Mouse (Mus musculus) frontal cortex, postnatal 25 days (tissue): ENCODE results near the gene Duoxa1.
"Not testable (repeated sequence)": the region's sequence is repeated elsewhere in the genome, so short reads cannot be mapped to it uniquely, and the experiment has no call there.

ENCODE experiments used
- DNase-seq, 2 experiments: peaks; one replicate each; pipeline ENCODE4 v3.0.0; 2022; ENCODE audit warnings: low spot score in 2 of 2

Duoxa1 gene

GRCm38 (mm10) chr2:122332222-122332621 is 18.7 kb upstream of the Duoxa1 start:
- no peak for DNase-seq

GRCm38 (mm10) chr2:122330317-122330716 is 16.8 kb upstream of the Duoxa1 start:
- not testable (repeated sequence) for DNase-seq

DNA sequence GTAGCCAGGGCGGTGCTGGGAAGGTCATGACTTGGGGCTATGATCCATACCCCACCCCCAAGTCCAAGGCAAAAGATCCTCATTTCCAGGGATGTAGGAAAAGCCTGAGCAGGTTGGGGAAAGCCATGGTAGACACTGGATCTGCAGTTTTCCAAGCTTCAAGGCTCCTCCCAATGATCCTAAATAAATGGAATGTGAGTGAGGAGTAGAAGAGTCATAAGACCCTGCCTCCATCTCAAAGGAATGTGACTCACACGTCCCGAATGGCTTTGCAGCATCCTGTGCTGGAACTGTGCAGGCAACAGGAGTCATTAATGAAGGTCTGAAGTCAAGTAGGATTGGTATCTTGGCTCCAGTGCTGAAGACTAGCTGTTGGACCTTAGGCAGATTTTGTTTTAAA is 14.5 kb upstream of the Duoxa1 start:
- no peak for DNase-seq

DNA sequence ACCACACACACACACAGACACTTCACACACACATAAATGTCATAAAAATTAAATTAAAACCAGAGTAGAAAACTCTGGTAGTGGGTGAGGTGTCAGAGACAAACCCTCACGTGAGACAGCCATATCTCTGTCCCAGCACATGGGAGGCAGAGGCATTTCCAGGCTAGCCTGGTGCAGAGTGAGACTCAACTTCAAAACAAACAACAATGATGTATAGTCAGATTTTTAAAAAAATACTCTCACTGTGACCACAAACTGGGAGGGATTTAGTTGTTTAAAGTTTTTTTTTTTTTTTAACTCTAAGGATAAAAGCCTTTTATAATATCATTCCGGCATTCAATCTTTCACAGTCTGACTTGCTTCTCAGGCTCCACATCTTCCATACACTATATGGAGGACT is 11.8 kb upstream of the Duoxa1 start:
- DNase-seq: no peak

GRCm38 (mm10) chr2:122324586-122324985 is 11.1 kb upstream of the Duoxa1 start:
- no peak for DNase-seq

DNA sequence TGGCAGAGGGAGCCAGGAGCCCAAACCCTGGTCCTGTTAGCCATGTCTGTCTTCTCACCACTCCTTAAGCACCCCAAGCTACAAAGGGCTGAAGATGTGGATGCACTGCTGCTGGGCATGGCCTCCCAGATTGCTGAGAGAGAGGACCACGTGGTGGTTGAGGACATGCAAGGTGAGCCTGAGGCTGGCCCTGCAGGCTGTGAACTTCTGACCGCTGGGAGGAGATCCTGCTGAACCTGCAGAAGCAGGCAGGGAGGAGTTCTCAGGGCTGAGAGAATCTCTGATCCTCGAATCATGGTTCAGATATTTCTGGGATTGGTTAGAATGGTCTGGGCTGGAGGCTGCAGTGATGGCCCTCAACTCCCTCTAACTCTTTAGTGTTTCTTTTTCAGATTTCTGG is 10.4 kb upstream of the Duoxa1 start:
- no peak for DNase-seq

DNA sequence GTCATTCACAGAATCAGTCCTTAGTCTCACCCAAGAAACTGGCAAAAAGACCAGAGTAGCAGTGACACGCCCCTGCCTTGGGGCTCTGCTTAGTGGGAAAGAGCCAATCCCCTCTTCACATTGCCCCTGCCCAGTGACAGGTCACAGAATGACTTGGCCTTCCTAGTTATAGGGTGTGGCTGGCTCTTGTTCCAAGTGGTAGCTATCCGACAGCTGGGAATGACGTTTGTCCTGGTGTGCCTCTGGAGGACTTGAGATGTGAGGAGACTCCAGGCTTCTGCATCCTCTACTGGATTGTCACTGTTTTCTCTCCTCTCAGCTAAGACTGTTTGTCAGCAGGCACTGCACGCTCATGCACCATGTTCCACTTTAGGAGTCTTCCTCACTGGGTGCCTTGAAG is 3.9 kb upstream of the Duoxa1 start:
- no peak for DNase-seq

DNA sequence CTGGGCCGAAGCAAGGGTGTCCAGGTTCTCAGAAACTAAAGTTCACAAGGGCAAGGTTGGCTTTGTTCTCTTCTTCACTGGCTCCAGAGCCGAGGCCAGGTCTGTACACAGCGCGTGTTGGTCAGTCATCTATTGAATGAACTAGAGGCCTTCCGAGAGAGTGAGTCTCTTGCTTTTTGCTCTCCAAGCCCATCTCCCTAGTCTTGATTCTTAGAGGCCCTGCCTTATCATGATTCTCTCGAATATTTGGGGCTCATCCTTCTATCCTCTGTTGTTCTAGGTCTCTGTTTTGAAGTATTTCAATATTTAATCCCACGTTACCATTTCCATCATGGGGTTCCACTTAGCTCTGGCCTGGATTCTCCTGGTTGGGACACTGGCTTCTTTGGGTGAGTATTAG is 1.8 kb upstream of the Duoxa1 start, which contains the start of gene Duox1:
Duox1 (plus strand) TSS at position 301 of the 400 bp plus-strand sequence.
- no peak for DNase-seq

DNA sequence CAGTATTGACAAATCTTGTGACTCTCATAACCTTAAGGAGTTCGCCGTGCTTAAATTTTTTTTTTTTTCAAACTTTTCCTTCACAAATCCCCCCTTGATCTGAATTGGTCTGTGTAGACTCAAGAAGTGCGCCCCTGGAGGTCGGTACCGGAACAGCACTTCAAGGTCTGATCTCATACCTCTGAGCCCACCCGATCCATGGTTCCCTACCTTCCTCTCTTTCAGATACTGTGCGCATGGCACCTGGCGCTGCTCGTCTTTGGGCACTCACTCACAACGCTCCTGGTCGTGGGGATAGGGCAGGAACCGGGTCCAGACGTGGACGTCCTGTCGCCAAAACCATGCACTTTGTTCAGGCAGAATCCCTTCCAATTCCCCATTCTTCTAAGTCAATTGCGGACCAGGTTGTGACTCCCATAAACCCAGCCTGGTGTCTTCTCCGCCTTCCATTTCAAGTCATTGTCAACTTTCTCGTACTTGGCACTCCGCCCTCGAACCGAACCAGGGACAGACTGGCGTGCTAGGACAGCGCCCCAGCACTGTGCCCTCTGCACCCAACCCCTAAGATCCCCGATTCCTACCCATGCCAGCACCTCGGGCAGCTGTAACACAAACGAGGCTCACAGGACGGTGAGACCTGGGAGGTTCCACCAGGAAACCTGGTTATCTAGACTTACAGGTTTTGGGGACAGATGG is 660 bp downstream of the Duoxa1 start:
- DNase-seq: peak; percentile 33 to 35

DNA sequence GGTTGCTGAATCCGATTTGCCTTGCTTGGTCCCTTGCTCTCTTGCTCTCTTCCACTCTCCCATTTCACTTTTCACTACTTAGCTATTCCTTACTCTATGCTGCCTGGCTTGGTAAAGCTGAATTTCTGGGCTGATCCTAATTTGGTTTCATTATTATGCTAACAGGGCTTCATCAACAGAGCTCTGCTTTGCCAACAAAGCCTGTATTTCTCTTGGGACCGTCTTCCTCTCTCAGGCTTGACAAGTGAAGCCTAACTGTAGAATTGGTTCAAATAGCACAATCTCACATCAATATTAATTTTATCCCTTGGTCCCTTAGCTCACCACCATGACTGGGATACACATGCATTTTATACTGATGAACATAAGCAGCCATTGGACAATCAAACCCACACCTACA is 2.0 kb downstream of the Duoxa1 start:
- DNase-seq: no peak

DNA sequence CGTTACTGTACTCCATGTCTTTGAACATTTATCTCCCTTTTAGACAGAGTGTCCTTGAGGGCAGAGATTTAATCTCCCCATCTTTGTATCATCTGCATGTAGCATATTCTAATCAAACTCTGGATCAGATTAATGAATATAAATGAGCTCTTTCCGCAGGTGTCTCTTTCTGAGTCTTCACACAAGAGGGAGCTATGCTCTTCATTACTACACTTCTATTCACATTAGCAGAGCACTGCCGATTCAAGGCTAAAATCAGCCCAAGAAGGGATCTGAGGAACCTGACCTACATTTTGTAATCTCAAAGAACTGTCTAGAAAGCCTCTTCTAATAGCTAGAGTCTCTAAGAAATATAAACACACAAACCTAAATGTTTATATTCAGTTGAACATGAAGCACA is 3.9 kb downstream of the Duoxa1 start:
- DNase-seq: no peak

- no peak for DNase-seq
These were observed 7.3 kb downstream of the Duoxa1 start for GRCm38 (mm10) chr2:122306184-122306583.

- DNase-seq: no peak
These were observed 8.2 kb downstream of the Duoxa1 start for GRCm38 (mm10) chr2:122305097-122305892.

DNA sequence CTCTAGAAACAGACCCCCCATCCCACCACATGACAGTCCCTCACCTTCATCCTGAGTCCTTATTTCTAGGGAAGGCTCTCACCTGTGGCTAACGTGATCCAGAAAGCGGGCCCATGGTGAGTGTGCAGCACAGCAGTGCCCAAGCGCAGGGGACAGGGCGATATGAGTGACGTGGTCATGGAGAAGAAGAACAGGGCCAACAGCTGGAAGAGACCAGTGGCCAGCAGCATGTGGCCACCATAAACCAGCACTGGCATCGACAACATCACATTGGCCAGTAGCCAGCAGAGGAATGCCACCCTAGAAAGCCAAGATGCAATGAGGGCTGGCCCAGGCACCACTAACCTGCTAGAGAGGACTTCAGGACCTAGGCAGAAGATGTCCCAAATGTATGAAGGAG is 9.0 kb downstream of the Duoxa1 start:
- no peak for DNase-seq

DNA sequence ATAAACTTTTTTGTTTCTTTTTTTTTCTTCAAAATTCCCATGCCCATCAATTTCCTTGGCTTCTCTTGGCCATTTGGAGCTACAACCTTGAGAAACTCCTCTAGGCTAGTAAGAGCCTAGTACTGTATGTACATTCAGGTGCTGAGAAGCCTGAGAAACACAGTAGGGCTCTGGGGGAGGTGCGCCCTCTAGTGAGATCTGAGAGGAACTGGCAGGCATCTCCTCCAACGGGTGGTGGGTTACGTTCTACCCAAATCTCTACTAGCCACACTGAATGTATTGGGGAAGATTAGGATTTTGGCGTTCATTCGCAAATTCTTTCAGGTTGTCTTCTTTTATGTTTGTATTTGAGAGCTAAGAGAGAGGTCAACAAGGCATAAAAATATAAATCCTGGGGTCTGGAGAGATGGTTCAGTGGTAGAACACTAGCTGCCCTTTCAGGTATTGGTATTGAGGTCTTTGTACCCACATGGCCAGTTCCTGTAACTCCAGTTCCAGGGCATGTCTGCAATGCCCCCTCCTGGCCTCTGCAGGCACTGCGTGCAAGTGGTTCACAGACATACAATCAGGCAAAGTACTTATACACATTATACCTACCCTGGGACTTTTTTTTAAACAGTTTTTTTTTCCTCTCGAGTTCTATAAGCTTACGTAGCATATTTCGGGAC is 10.8 kb downstream of the Duoxa1 start:
- DNase-seq: peak; percentile 21 to 52

- no peak for DNase-seq
These were observed 11.5 kb downstream of the Duoxa1 start for GRCm38 (mm10) chr2:122301921-122302573.

DNA sequence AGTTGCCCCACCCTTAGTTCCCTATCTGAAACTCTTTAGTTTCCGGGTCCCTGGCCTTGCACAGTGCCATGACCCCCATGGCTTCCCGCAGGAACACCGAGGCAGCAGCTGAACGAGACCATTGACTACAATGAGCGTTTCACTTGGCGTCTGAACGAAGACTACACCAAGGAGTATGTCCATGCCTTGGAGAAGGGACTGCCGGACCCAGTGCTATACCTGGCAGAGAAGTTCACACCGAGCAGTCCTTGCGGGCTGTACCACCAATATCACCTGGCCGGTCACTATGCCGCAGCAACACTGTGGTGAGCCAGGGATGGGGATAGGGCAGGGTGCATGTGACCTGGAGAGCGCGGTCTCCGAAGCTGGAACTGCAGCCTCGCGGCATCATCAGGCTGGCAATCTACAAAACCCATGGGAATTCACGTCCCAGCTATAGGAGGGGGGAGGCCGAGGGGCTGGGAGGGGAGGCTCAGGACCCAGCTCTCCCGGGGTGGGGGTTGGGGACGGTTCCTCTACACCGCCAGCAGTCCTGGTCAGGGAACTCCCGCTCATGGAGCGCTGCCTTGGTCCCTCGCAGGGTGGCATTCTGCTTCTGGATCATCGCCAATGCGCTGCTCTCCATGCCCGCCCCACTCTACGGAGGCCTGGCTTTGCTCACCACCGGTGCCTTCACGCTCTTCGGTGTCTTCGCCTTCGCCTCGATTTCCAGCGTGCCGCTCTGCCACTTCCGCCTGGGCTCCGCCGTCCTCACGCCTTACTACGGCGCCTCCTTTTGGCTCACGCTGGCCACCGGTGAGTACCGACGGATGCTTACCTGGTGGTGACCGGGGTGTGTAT is 12.2 kb downstream of the Duoxa1 start:
- DNase-seq: peak; percentile 9 to 11

- no peak for DNase-seq
These were observed 12.9 kb downstream of the Duoxa1 start for GRCm38 (mm10) chr2:122300656-122301020.

- no peak for DNase-seq
These were observed 13.4 kb downstream of the Duoxa1 start for GRCm38 (mm10) chr2:122299911-122300655.
